Mouse (Mus musculus): ENCODE results near the gene Lbh. TPM values are rescaled to one million over a fixed set of nuclear protein-coding genes. Genes with fewer than 3 reads are reported as not detected.

Gene Lbh
- total RNA-seq, 2 experiments from 2014 or later: 46.5 to 47.0 TPM

DNA sequence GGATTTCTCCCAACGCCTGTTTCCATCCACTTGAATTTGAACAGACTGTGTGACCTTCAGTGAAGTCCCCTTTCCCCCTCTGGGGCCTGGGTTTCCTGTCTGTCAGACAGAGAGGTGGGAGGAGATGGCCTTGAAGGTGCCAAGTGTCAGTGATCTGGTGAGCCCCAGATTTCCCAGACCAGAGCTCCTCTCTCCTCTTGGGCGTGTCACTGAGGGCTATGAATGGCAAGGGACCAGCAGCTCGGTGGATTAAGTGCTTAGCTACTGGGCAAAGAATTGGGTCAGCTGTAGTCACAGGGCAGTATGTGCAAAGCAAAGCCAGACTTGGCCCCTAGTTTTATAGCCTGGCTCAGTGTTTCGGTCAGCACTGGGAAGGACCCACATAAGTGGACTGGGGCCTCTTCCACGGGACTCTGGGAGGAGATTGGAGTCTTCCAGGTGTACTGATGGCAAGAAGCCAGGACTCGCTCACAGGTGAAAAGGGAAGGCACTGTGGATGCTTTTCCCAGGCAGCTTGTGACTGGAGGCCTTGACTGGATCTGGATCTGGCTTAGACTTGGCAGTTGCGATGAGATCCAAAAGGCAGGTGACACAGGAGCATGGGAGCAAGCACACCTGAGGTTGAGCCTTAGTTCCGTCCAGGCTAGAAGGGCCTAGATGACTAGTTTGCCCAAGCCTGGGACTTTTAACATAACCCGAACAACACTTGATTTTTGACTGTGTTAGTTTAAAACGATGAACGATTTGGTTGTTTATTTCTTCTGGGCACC is 20.1 kb downstream of the Lbh start:
- no peak for DNase-seq (ENCODE audit: low spot score in 2 of 2)

DNA sequence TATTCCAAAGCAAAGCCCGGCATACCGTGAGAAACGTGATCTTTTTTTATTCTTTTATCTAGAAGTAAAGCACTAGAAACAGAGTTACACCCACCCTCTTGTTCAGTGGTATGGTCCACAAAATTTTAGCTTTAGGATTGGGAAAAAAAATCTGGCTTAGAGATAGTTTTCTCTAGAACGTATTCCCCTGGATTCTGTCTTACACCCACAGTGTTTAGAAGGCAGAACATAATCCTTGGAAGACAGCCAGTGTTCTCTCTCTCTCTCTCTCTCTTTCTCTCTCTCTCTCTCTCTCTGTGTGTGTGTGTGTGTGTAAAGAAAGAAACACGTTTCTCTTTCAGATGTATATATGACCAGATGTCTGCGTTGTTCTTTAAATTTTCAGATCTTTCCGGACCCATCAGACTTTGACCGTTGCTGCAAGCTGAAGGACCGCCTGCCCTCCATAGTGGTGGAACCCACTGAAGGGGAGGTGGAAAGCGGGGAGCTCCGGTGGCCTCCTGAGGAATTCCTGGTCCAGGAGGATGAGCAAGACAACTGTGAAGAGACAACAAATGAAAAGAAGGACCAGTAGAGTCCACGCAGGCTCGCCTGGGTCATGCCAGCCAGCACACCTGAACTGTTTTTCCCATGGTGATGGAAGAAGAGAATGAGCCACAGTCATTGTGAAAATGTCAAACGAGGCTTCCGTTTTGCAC is 20.9 kb downstream of the Lbh start:
- no peak for DNase-seq (ENCODE audit: low spot score in 2 of 2)

DNA sequence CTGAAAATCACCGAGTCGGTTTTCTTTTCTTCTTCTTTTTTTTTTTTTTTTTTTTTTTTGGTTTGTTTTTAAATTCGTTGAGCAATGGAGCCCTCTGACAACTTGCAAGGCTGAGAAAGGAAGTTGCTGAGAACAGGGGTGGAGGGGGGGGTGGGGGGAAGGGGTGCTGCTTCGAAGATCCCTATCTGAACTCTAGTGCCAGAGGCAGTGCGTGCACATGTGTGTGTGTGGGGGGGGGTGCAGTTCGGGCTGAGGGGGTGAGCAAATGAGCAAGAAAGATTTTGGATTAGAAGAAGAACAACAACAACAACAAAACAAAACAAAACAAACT is 21.4 kb downstream of the Lbh start:
- no peak for DNase-seq (ENCODE audit: low spot score in 2 of 2)

DNA sequence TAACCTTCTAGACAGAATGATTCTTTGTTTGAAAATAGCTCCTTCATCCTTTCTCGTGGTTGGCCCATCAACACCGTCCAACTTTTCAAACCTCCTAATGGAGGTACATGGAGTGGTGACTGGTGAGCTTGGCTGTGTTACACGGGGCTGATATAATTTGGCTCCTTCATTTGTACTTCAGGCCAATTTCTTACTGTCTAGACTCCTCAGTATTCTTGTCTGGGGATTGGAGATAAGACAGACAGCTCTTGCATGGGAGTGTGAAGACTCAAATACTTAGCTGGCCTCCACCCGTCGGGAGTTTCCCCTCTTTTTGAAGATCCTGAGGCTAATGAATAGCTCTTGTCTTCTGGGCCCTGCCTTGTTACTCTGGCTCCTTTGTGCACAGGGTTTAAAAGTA is 26.3 kb downstream of the Lbh start:
- no peak for DNase-seq (ENCODE audit: low spot score in 2 of 2)

DNA sequence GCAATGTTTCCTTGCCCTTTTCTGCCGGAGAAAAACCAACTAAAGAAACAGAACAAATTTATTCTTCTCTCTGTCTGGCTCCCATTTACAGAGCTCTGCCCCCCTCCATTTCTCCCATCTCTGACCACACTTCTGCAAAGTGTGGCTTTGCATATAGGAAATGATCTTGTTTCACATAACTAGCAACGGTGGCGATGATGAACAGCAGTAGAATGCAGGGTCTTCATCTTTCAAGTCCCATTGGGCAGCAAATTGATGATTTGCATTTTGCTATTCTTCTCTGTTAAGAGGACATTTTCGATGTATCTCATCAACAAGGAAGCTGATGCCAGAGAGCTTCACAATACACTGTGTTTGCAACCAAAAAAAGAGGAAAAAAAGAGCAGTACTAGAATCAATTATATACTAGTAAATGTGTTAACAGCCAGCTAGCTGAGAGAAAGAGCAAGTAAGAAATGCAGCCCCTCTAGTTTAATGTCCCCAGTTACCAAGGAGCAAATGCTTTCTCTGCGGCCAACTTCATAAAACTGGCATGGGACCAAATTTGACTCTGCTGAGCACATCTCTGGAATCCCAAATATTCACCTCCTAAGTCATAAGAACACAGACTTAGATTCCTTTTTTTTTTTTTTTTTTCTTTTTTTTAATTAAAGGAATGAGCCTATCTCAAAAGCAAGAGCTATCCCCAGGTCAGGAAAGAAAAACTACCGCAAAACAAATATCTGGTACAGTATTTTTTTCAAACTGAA is 29.2 kb downstream of the Lbh start:
- no peak for DNase-seq (ENCODE audit: low spot score in 2 of 2)

- no peak for DNase-seq (ENCODE audit: low spot score in 2 of 2)
These were observed 30.0 kb downstream of the Lbh start for GRCm38 (mm10) chr17:72948119-72948518.

DNA sequence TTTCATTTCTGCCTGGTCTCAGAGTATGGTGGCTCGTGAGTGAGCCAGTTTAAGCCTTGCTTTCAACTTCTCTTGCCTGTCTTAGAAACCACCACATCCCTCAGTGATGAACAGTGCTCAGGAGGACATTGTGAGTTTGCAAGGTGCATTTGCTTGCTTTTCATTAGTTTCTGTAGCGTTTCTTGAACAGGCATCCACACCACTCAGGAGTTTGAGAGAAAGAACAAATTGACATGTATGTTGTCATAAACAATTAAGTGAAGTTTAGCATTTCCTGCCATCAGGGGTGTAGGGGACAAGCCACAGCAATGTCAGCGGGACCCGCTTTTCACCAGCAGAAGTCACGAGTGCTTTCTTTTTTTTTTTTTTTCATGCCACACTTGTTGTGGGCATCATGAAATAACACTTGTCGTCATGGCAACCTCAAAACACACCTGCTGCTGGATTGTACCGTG is 31.2 kb downstream of the Lbh start:
- DNase-seq (ENCODE audit: low spot score in 2 of 2): no peak

- no peak for DNase-seq (ENCODE audit: low spot score in 2 of 2)
These were observed 33.2 kb downstream of the Lbh start for GRCm38 (mm10) chr17:72951331-72951730.

GRCm38 (mm10) chr17:72953811-72954685 is 35.9 kb downstream of the Lbh start:
- DNase-seq (ENCODE audit: low spot score in 2 of 2): no peak

DNA sequence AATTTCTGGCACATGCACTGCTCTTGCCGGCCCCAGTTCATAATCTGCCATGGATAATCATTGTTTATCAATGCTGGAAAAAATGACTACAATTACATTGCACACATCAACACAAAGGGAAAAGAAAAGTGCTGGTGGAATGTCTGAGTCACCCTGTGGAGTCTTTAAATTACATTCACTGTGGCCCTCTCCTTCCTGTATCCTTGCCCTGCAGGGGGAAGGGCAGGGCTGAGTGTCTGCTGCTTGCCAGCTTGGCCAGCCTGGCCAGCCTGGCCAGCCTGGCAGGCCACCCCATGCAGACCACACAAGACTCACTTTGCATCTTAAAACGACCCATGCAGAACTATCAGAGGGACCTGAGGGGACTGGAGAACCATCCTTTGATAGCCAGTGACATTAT is 37.4 kb downstream of the Lbh start:
- DNase-seq (ENCODE audit: low spot score in 2 of 2): no peak

DNA sequence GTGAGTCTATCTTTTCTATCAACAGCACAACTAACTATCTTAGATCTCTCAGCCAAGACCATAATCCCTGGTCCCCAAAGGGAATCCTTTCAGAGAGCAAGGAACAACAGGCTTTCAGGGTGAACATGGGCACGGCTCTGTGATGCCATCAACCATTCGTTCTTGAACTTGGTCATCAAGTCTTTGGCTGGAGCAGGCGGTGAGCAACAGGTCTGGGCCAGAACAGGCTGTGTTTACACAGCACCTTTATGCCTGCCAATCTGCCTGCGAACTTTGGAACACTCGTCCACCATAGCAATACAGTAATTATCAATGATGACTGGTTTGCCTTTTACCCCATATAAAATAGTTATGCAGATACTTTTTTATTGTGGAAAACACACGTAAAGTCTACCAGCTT is 38.9 kb downstream of the Lbh start:
- DNase-seq (ENCODE audit: low spot score in 2 of 2): no peak

- DNase-seq (ENCODE audit: low spot score in 2 of 2): no peak
These were observed 40.8 kb downstream of the Lbh start for GRCm38 (mm10) chr17:72958886-72959285.

DNA sequence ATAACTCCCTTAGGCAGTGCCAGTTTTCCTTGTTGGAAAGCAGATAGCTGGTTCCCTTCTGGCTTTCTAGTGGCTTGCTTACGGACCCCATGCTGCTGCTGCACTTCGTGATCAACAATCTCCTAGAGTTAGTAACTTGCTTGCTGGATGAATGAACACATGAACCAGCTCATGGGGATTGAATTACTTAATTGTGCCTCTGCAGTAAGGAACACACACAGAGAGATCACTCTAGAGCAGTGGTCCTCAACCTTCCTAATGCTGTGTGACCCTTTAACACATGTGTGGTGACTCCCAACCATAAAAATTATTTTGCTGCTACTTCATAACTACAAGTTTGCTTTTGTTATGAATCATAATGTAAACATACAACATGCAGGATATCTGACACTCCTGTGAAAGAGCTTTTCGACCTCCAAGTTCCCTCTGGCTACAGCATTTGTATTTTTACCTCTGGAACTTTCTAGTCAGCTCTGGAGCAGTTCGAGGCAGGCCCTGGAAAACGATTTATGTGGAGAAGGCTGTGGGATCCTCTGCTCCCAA is 41.5 kb downstream of the Lbh start:
- no peak for DNase-seq (ENCODE audit: low spot score in 2 of 2)

GRCm38 (mm10) chr17:72960243-72960642 is 42.1 kb downstream of the Lbh start:
- no peak for DNase-seq (ENCODE audit: low spot score in 2 of 2)

DNA sequence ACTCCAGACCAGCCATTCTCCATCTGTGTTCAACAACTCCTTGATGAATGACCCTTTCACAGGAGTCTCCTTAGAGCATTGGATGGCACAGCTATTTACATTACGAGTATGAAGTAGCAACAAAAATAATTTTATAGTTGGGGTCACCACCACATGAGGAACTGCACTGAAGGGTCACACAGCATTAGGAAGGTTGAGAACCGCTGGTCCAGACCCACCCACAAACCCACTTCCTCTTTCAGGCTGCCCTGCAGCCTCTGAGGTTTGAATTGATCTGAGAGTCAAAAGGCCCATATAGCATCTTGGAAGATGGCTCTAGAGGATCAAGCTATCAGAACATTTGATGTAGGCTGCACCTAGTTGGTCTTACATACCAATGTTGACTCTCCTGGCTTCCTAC is 42.8 kb downstream of the Lbh start:
- no peak for DNase-seq (ENCODE audit: low spot score in 2 of 2)

DNA sequence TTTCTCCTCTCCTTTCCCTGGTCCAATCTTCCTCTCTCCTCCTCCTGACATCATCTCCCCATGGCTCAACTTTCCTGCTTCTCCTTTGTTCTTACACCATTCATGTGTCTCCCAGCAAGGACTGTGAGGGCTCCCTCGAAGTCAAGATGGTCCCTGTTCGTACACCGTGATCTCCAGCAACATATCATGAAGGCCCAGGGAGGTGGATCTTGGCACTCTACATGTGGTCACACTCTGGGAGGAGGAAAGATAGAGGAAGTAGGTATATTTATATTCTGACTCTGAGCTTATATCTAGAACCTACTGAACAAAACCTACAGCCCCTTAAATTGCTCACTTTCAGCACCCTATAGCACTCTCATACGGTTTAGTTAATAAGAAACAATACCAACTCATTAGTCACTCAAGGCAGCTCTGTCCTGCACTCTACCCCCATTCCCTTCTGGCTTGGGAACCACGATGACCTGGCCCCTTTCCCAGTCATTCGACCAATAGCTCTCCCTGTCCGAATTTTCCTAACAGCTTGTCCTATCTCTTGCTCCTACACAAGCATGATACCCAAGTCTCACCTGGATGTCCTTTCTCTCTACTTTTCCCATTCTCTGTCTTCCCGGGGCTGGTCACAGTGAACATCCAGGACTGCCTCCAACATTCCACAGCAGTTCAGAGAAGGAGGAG is 44.0 kb downstream of the Lbh start:
- no peak for DNase-seq (ENCODE audit: low spot score in 2 of 2)

- DNase-seq (ENCODE audit: low spot score in 2 of 2): no peak
These were observed 47.6 kb downstream of the Lbh start for GRCm38 (mm10) chr17:72965687-72966086.

DNA sequence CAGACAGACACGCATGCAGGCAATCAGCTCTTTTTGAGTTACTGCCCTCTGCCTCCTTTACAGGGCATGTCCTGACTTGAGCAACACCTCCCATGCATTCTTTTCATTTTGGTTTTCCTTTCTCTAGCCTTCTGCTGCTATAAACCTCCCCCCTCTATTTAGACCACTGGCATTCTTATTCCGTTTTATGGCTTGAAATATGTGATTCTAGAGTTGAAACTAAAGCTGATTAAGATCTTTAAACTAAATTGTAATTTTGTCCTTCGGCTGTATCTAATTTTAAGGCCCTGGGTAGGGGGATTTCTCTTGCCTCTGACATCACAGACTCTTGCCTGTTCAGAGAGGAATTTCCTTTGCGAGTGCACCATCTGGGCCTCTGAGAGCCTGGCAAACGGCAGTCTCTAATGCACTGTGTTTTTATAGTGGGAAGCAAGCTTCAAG is 48.0 kb downstream of the Lbh start:
- no peak for DNase-seq (ENCODE audit: low spot score in 2 of 2)

GRCm38 (mm10) chr17:72966878-72967277 is 48.8 kb downstream of the Lbh start:
- DNase-seq (ENCODE audit: low spot score in 2 of 2): no peak

All from layer of hippocampus, postnatal 10 days (tissue).